Mouse (Mus musculus) CD4-positive, CD25-positive, alpha-beta regulatory T cell, adult 2 months (primary cell): ENCODE measurements at regions not wholly inside any gene's neighbourhood (a gene's known extent, or its start where the extent isn't known, plus 50 kb on each side); places are given as distances from the start of the nearest gene placed in this dataset.
A peak's percentile ranks its signal among the peaks of the same experiment; 100 is the strongest.

Experiments used
- DNase-seq: peaks from one replicate; pipeline ENCODE4 v3.0.0-alpha.2; 2012; ENCODE audit warnings: low read depth, low spot score

GRCm38 (mm10) chrX:106985684-106986083 lies 65.3 kb downstream of the Lpar4 start:
- no peak for DNase-seq

- DNase-seq: no peak
Observed at GRCm38 (mm10) chrX:106986794-106987193, 66.4 kb downstream of the Lpar4 start.

- no peak for DNase-seq
Observed at GRCm38 (mm10) chrX:106987779-106988178, 67.4 kb downstream of the Lpar4 start.

GRCm38 (mm10) chrX:107004496-107004895 lies 83.8 kb upstream of the P2ry10 start:
- DNase-seq: no peak

- DNase-seq: no peak
Observed at GRCm38 (mm10) chrX:107008968-107009367, 79.3 kb upstream of the P2ry10 start.

- no peak for DNase-seq
Observed at GRCm38 (mm10) chrX:107012615-107013014, 75.7 kb upstream of the P2ry10 start.

GRCm38 (mm10) chrX:107015335-107015734 lies 73.0 kb upstream of the P2ry10 start:
- peak; percentile 31 for DNase-seq

- DNase-seq: no peak
Observed at GRCm38 (mm10) chrX:107031726-107032125, 56.6 kb upstream of the P2ry10 start.

GRCm38 (mm10) chrX:107038041-107038440 lies 50.3 kb upstream of the P2ry10 start:
- DNase-seq: no peak
